Mouse (Mus musculus): Measurements from ENCODE around the gene Olfr792. TPM values are rescaled to one million over a fixed set of nuclear protein-coding genes. Genes with fewer than 3 reads are reported as not detected.

Gene Olfr792
- polyA plus RNA-seq (2012; fragmentation: generic; extraction: Trizol) = not detected

GRCm38 (mm10) chr10:129538862-129539261, at the start of gene Olfr792:
TSS of gene Olfr792 (plus strand) at chr10:129539162.

GRCm38 (mm10) chr10:129498192-129498591, 40.8 kb upstream of the Olfr792 start, which contains the start of gene Olfr790:
TSS of gene Olfr790 (plus strand) at chr10:129498492.

GRCm38 (mm10) chr10:129521492-129521891, 17.5 kb upstream of the Olfr792 start, which contains the start of gene Olfr791:
TSS of gene Olfr791 (plus strand) at chr10:129521792.

GRCm38 (mm10) chr10:129567355-129567754, 28.4 kb downstream of the Olfr792 start, which contains the start of gene Olfr794:
TSS of gene Olfr794 (plus strand) at chr10:129567655.

Other genes with a start within 250 kb of the Olfr792 start
- not detected for gene Olfr780, start 221.0 kb upstream of the Olfr792 start, polyA plus RNA-seq (2012; fragmentation: generic; extraction: Trizol)
- gene Olfr781, start 210.3 kb upstream of the Olfr792 start, polyA plus RNA-seq (2012; fragmentation: generic; extraction: Trizol) = not detected
- gene Olfr782, start 190.3 kb upstream of the Olfr792 start, polyA plus RNA-seq (2012; fragmentation: generic; extraction: Trizol) = not detected
- under 1 TPM in 1 of 2 experiments, not detected in 1; 0.02 TPM for gene Olfr784, start 155.1 kb upstream of the Olfr792 start, polyA plus RNA-seq (2012; fragmentation: generic; extraction: Trizol)
- not detected for gene Olfr785, start 133.7 kb upstream of the Olfr792 start, polyA plus RNA-seq (2012; fragmentation: generic; extraction: Trizol)
- gene Olfr786, start 111.9 kb upstream of the Olfr792 start, polyA plus RNA-seq (2012; fragmentation: generic; extraction: Trizol) = not detected
- gene Olfr787, start 77.3 kb upstream of the Olfr792 start, polyA plus RNA-seq (2012; fragmentation: generic; extraction: Trizol) = not detected
- not detected for gene Olfr788, start 68.2 kb upstream of the Olfr792 start, polyA plus RNA-seq (2012; fragmentation: generic; extraction: Trizol)
- gene Olfr789, start 54.4 kb upstream of the Olfr792 start, polyA plus RNA-seq (2012; fragmentation: generic; extraction: Trizol) = not detected
- gene Olfr790, start 40.7 kb upstream of the Olfr792 start, polyA plus RNA-seq (2012; fragmentation: generic; extraction: Trizol) = not detected
- gene Olfr791, start 17.4 kb upstream of the Olfr792 start, polyA plus RNA-seq (2012; fragmentation: generic; extraction: Trizol) = not detected
- gene Olfr794, start 28.5 kb downstream of the Olfr792 start, polyA plus RNA-seq (2012; fragmentation: generic; extraction: Trizol) = not detected
- gene Olfr796, start 73.4 kb downstream of the Olfr792 start, polyA plus RNA-seq (2012; fragmentation: generic; extraction: Trizol) = not detected
- gene Olfr798, start 88.8 kb downstream of the Olfr792 start, polyA plus RNA-seq (2012; fragmentation: generic; extraction: Trizol) = not detected
- not detected for gene Olfr799, start 98.3 kb downstream of the Olfr792 start, polyA plus RNA-seq (2012; fragmentation: generic; extraction: Trizol)
- gene Olfr800, start 118.5 kb downstream of the Olfr792 start, polyA plus RNA-seq (2012; fragmentation: generic; extraction: Trizol) = not detected
- gene Olfr801, start 134.7 kb downstream of the Olfr792 start, polyA plus RNA-seq (2012; fragmentation: generic; extraction: Trizol) = not detected
- not detected for gene Olfr802, start 149.0 kb downstream of the Olfr792 start, polyA plus RNA-seq (2012; fragmentation: generic; extraction: Trizol)
- not detected for gene Olfr803, start 155.1 kb downstream of the Olfr792 start, polyA plus RNA-seq (2012; fragmentation: generic; extraction: Trizol)
- gene Olfr804, start 164.0 kb downstream of the Olfr792 start, polyA plus RNA-seq (2012; fragmentation: generic; extraction: Trizol) = not detected
- gene Olfr805, start 190.2 kb downstream of the Olfr792 start, polyA plus RNA-seq (2012; fragmentation: generic; extraction: Trizol) = not detected
- not detected for gene Olfr806, start 202.8 kb downstream of the Olfr792 start, polyA plus RNA-seq (2012; fragmentation: generic; extraction: Trizol)
- not detected for gene Olfr807, start 218.6 kb downstream of the Olfr792 start, polyA plus RNA-seq (2012; fragmentation: generic; extraction: Trizol)
- gene Olfr808, start 226.3 kb downstream of the Olfr792 start, polyA plus RNA-seq (2012; fragmentation: generic; extraction: Trizol) = not detected
- gene Olfr809, start 235.5 kb downstream of the Olfr792 start, polyA plus RNA-seq (2012; fragmentation: generic; extraction: Trizol) = not detected

Data from C3H10T1/2 (cell line).